Mouse (Mus musculus): Measurements from ENCODE around the gene Fnbp4. TPM values are rescaled to one million over a fixed set of nuclear protein-coding genes. Genes with fewer than 3 reads are reported as not detected.
"Not testable (repeated sequence)": the region's sequence is repeated elsewhere in the genome, so short reads cannot be mapped to it uniquely, and the experiment has no call there.

Gene Fnbp4
- polyA plus RNA-seq, 1 experiment from 2014 or later = 129 TPM

GRCm38 (mm10) chr2:90816144-90816543, 71.0 kb downstream of the Fnbp4 start:
- Histone ChIP-seq H3K36me3 (ENCODE audit: control insufficient read depth, insufficient read depth) (no peaks in the 10 kb centered on the region), H3K4me1 (replicated peaks; ENCODE audit: control insufficient read depth, insufficient read depth, low read length) (no peaks in the 10 kb centered on the region), H3K27ac (ENCODE audit: low read length) (no peak overlapping the region), H3K9ac (replicated peaks; ENCODE audit: low read depth, low read length) (no peak overlapping the region), H3K9me3 (ENCODE audit: control insufficient read depth, low read length) (no peaks in the 10 kb centered on the region), H3K4me2 (ENCODE audit: low read length) (no peak overlapping the region), H3K27me3 (replicated peaks; ENCODE audit: control insufficient read depth, insufficient read depth, low read length) (no peaks in the 10 kb centered on the region), H3K4me3 (replicated peaks; ENCODE audit: low read length) (no peak overlapping the region)
- 84% methylated on average over 4 of the region's 4 CpGs for WGBS
- no peak for ATAC-seq

GRCm38 (mm10) chr2:90818710-90819109, 73.5 kb downstream of the Fnbp4 start:
- H3K9ac ChIP-seq (replicated peaks; ENCODE audit: low read depth, low read length) = no peak overlapping the region
- H3K9me3 ChIP-seq (ENCODE audit: control insufficient read depth, low read length) = no peaks in the 10 kb centered on the region
- ATAC-seq = no peak
- H3K4me1 ChIP-seq (replicated peaks; ENCODE audit: control insufficient read depth, insufficient read depth, low read length) = no peaks in the 10 kb centered on the region
- H3K36me3 ChIP-seq (ENCODE audit: control insufficient read depth, insufficient read depth) = no peaks in the 10 kb centered on the region
- H3K4me3 ChIP-seq (replicated peaks; ENCODE audit: low read length) = no peak overlapping the region
- 84% methylated on average over 3 of the region's 3 CpGs for WGBS
- H3K27me3 ChIP-seq (replicated peaks; ENCODE audit: control insufficient read depth, insufficient read depth, low read length) = no peaks in the 10 kb centered on the region
- H3K27ac ChIP-seq (ENCODE audit: low read length) = no peak overlapping the region
- H3K4me2 ChIP-seq (ENCODE audit: low read length) = no peak overlapping the region

DNA sequence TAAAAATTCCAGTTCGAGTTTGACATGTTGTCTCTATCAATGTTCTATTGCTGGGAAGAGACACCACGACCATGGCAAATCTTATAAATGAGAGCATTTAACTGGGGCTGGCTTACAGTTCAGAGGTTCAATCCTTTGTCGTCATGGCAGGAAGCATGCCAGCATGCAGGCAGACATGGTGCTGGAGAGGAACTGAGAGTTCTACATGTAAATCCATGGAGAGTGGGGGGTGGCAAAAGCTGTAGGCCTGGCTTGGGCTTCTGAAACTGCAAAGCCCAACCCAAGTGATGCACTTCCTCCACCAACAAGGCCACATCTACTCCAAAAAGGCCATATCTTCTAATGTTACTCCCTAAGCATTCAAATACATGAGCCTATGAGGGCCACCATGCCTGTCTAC, 75.7 kb downstream of the Fnbp4 start:
- WGBS = 87% methylated on average over 3 of the region's 3 CpGs
- no peak overlapping the region for H3K4me3 ChIP-seq (replicated peaks; ENCODE audit: low read length)
- H3K27me3 ChIP-seq (replicated peaks; ENCODE audit: control insufficient read depth, insufficient read depth, low read length) = no peaks in the 10 kb centered on the region
- no peak for ATAC-seq
- no peak overlapping the region for H3K4me2 ChIP-seq (ENCODE audit: low read length)
- H3K9me3 ChIP-seq (ENCODE audit: control insufficient read depth, low read length) = no peaks in the 10 kb centered on the region
- H3K36me3 ChIP-seq (ENCODE audit: control insufficient read depth, insufficient read depth) = no peaks in the 10 kb centered on the region
- H3K4me1 ChIP-seq (replicated peaks; ENCODE audit: control insufficient read depth, insufficient read depth, low read length) = 0 out of 2 replicates have a peak, but pooled peaks cover 2% of the 10 kb centered on the region
- no peak overlapping the region for H3K27ac ChIP-seq (ENCODE audit: low read length)
- H3K9ac ChIP-seq (replicated peaks; ENCODE audit: low read depth, low read length) = no peak overlapping the region

DNA sequence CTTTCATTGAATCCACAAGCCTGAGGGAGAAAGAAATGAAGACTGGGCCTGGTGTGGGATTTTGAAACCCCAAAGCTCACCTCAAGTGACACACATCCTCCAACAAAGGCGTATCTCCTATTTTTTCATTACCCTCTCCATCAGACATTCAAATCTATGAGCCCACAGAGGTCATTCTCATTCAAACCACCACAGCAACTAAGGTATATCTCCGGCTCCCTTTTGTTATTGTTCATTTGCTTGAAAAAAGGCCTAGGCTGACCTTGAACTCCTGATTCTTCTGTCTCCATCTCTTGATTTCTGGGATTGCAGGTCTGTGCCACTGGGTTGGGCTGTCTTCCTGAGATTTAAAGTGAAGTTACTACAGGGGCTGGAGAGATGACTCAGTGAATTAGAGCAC, 77.8 kb downstream of the Fnbp4 start:
- H3K4me3 ChIP-seq (replicated peaks; ENCODE audit: low read length) = no peak overlapping the region
- 0 out of 2 replicates have a peak, but pooled peaks cover 2% of the 10 kb centered on the region for H3K4me1 ChIP-seq (replicated peaks; ENCODE audit: control insufficient read depth, insufficient read depth, low read length)
- ATAC-seq = no peak
- no peaks in the 10 kb centered on the region for H3K27me3 ChIP-seq (replicated peaks; ENCODE audit: control insufficient read depth, insufficient read depth, low read length)
- H3K36me3 ChIP-seq (ENCODE audit: control insufficient read depth, insufficient read depth) = no peaks in the 10 kb centered on the region
- WGBS = 87% methylated on average over 2 of the region's 2 CpGs
- H3K9ac ChIP-seq (replicated peaks; ENCODE audit: low read depth, low read length) = no peak overlapping the region
- no peak overlapping the region for H3K27ac ChIP-seq (ENCODE audit: low read length)
- H3K9me3 ChIP-seq (ENCODE audit: control insufficient read depth, low read length) = no peaks in the 10 kb centered on the region
- no peak overlapping the region for H3K4me2 ChIP-seq (ENCODE audit: low read length)

DNA sequence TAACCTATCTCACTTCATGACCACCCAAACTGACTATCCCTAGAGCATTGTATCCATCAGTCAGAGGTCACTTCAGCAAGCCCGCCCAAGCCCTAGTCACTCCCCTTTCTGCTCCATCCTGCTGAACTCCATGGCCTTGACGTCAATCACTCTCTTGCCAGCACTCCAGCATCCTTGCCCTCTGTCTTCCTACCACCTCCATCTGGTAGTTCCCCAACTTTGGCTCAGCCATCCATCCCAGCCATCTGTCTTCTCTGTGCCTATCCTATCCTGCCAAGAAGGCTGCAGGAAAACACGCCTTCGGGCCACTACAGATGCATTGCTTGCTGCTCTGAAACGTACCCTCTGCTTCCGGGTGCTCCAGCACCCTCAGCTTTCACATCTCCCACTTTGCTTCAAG, 78.6 kb downstream of the Fnbp4 start:
- ATAC-seq = peak; percentile 89
- WGBS = 63% methylated on average over 6 of the region's 6 CpGs
- H3K27ac ChIP-seq (ENCODE audit: low read length) = peak overlapping the region; percentile 15; the same call in 1 of the 2 replicates
- no peaks in the 10 kb centered on the region for H3K27me3 ChIP-seq (replicated peaks; ENCODE audit: control insufficient read depth, insufficient read depth, low read length)
- H3K9me3 ChIP-seq (ENCODE audit: control insufficient read depth, low read length) = no peaks in the 10 kb centered on the region
- no peak overlapping the region for H3K4me3 ChIP-seq (replicated peaks; ENCODE audit: low read length)
- H3K4me2 ChIP-seq (ENCODE audit: low read length) = no peak overlapping the region
- no peak overlapping the region for H3K9ac ChIP-seq (replicated peaks; ENCODE audit: low read depth, low read length)
- H3K36me3 ChIP-seq (ENCODE audit: control insufficient read depth, insufficient read depth) = no peaks in the 10 kb centered on the region
- H3K4me1 ChIP-seq (replicated peaks; ENCODE audit: control insufficient read depth, insufficient read depth, low read length) = peaks cover 3% of the 10 kb centered on the region; the same call in 1 of the 2 replicates

GRCm38 (mm10) chr2:90824528-90824927, 79.4 kb downstream of the Fnbp4 start:
- not testable (repeated sequence) for H3K9me3 ChIP-seq (ENCODE audit: control insufficient read depth, low read length); H3K4me1 ChIP-seq (replicated peaks; ENCODE audit: control insufficient read depth, insufficient read depth, low read length); ATAC-seq; H3K4me2 ChIP-seq (ENCODE audit: low read length); H3K36me3 ChIP-seq (ENCODE audit: control insufficient read depth, insufficient read depth); H3K27me3 ChIP-seq (replicated peaks; ENCODE audit: control insufficient read depth, insufficient read depth, low read length); H3K4me3 ChIP-seq (replicated peaks; ENCODE audit: low read length); H3K27ac ChIP-seq (ENCODE audit: low read length); H3K9ac ChIP-seq (replicated peaks; ENCODE audit: low read depth, low read length)
- WGBS = 93% methylated on average over 10 of the region's 10 CpGs

DNA sequence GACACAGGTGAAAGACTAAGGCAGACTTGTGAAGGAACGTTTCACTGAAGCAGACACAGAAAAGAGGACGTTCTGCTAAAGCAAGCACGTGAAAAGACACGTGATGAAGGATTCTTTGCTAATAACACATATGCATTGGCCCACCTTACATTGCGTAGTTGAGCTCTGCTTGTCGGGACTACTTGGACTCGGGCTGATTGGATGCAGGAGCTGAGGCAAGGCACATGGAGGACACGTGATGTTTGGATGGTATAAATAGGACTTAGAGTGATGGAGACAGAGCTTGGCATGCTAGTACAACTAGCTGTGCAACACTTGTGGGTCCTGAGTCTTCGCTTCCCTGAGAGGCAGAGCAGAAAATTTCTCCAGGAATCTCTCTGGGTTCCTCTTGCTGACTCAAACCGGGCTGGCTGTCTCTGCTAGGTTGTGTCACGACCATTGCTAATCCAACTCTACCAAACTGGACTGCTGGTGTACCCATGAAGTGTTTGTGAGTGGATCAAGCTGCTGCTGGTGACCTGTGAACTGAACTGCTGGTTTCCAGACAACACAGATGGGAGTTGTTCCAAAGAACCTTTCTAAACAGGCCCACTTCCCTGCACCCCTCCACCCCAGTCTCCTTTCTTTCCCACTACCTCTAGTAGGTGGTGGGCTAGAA, 80.5 kb downstream of the Fnbp4 start:
- no peak overlapping the region for H3K27ac ChIP-seq (ENCODE audit: low read length)
- H3K9me3 ChIP-seq (ENCODE audit: control insufficient read depth, low read length) = no peaks in the 10 kb centered on the region
- H3K4me1 ChIP-seq (replicated peaks; ENCODE audit: control insufficient read depth, insufficient read depth, low read length) = peaks cover 5% of the 10 kb centered on the region; the same call in 1 of the 2 replicates
- H3K27me3 ChIP-seq (replicated peaks; ENCODE audit: control insufficient read depth, insufficient read depth, low read length) = no peaks in the 10 kb centered on the region
- WGBS = 81% methylated on average over 11 of the region's 11 CpGs
- H3K9ac ChIP-seq (replicated peaks; ENCODE audit: low read depth, low read length) = no peak overlapping the region
- H3K4me3 ChIP-seq (replicated peaks; ENCODE audit: low read length) = no peak overlapping the region
- no peak for ATAC-seq
- no peak overlapping the region for H3K4me2 ChIP-seq (ENCODE audit: low read length)
- H3K36me3 ChIP-seq (ENCODE audit: control insufficient read depth, insufficient read depth) = no peaks in the 10 kb centered on the region

DNA sequence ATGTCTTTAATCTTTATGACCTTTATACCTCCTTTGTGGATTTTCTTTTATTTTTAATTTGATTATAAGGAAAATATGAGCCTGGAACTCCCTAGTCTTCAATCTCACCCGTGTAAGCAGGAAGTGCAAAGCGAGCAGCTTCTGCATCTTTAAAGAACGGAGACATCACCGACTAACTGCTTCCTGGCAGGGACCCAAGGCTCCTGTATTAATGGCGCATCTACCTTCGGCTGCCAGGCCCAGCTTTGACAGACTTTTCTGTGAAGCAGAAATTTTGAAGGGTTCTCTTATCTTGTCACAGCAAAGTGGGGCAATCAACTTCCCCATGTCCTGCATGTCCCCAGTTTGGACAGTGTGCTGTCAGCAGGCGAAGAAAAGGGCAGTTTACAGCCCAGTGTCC, 83.6 kb downstream of the Fnbp4 start:
- H3K27me3 ChIP-seq (replicated peaks; ENCODE audit: control insufficient read depth, insufficient read depth, low read length) = no peaks in the 10 kb centered on the region
- no peaks in the 10 kb centered on the region for H3K36me3 ChIP-seq (ENCODE audit: control insufficient read depth, insufficient read depth)
- no peak overlapping the region for H3K4me3 ChIP-seq (replicated peaks; ENCODE audit: low read length)
- H3K27ac ChIP-seq (ENCODE audit: low read length) = no peak overlapping the region
- peaks cover 5% of the 10 kb centered on the region; the same call in 1 of the 2 replicates for H3K4me1 ChIP-seq (replicated peaks; ENCODE audit: control insufficient read depth, insufficient read depth, low read length)
- WGBS = 55% methylated on average over 7 of the region's 7 CpGs
- no peak overlapping the region for H3K9ac ChIP-seq (replicated peaks; ENCODE audit: low read depth, low read length)
- ATAC-seq = no peak
- H3K9me3 ChIP-seq (ENCODE audit: control insufficient read depth, low read length) = no peaks in the 10 kb centered on the region
- no peak overlapping the region for H3K4me2 ChIP-seq (ENCODE audit: low read length)
